Comparison of ENCODE assay signal across 20 mouse cellular contexts in genomic region chr17:87903213-87903612, GRCm38 (mm10). TPM values are rescaled to one million over a fixed set of nuclear protein-coding genes. Genes with fewer than 3 reads are reported as not detected.
DNase-seq lines count a peak whose midpoint lies in the region; ATAC-seq lines count a peak whose summit lies in the region.
"Had no signal": no experiment of that assay in that cellular context is flagged by ENCODE, and none has a peak within 500 bp of the region (broad histone marks: within the 10 kb centered on the region; RNA-seq: fewer than 3 reads in every experiment).

No protein-coding gene starts in this region.

- H3K4me1 ChIP-seq in forebrain, embryonic 10.5 days = peaks cover 24% of the 10 kb centered on the region
- H3K4me1 ChIP-seq in forebrain, embryonic 16.5 days (replicated peaks; ENCODE audit: control insufficient read depth, insufficient read depth, low read length) = peaks cover 3% of the 10 kb centered on the region
- peaks cover 25% of the 10 kb centered on the region for H3K4me1 ChIP-seq in midbrain, embryonic 10.5 days
- no peaks in the 10 kb centered on the region; the same call in 1 of the 2 replicates for H3K4me1 ChIP-seq in neural tube, embryonic 14.5 days (ENCODE audit: control insufficient read depth, insufficient read depth, low read length)

- H3K27me3 ChIP-seq in forebrain, embryonic 10.5 days (ENCODE audit: poor library complexity, severe bottlenecking) = no peaks in the 10 kb centered on the region
- H3K27me3 ChIP-seq in forebrain, embryonic 16.5 days (replicated peaks; ENCODE audit: control insufficient read depth, insufficient read depth, low read length) = no peaks in the 10 kb centered on the region
- no peaks in the 10 kb centered on the region for H3K27me3 ChIP-seq in midbrain, embryonic 10.5 days (ENCODE audit: low read depth, poor library complexity, severe bottlenecking)
- H3K27me3 ChIP-seq in neural tube, embryonic 14.5 days (ENCODE audit: control insufficient read depth, insufficient read depth, low read length) = no peaks in the 10 kb centered on the region

- 34% methylated on average over 6 of the region's 6 CpGs for WGBS in forebrain, embryonic 10.5 days
- 5% methylated on average over 6 of the region's 6 CpGs for WGBS in forebrain, embryonic 16.5 days
- WGBS in midbrain, embryonic 10.5 days = 22% methylated on average over 6 of the region's 6 CpGs
- WGBS in neural tube, embryonic 14.5 days = 19% methylated on average over 6 of the region's 6 CpGs

- no peak overlapping the region for H3K4me3 ChIP-seq in forebrain, embryonic 10.5 days
- no peak overlapping the region for H3K4me3 ChIP-seq in forebrain, embryonic 16.5 days (replicated peaks; ENCODE audit: low read length)
- no peak overlapping the region for H3K4me3 ChIP-seq in midbrain, embryonic 10.5 days
- no peak overlapping the region for H3K4me3 ChIP-seq in neural tube, embryonic 14.5 days (ENCODE audit: low read depth, low read length)

- no peak overlapping the region for H3K9ac ChIP-seq in forebrain, embryonic 16.5 days (replicated peaks; ENCODE audit: low read depth, low read length)
- no peak overlapping the region for H3K9ac ChIP-seq in neural tube, embryonic 14.5 days (replicated peaks; ENCODE audit: low read depth, low read length)

- no peaks in the 10 kb centered on the region for H3K9me3 ChIP-seq in forebrain, embryonic 10.5 days
- no peaks in the 10 kb centered on the region for H3K9me3 ChIP-seq in forebrain, embryonic 16.5 days (ENCODE audit: control insufficient read depth, low read length)
- no peaks in the 10 kb centered on the region for H3K9me3 ChIP-seq in midbrain, embryonic 10.5 days (replicated peaks)
- no peaks in the 10 kb centered on the region for H3K9me3 ChIP-seq in neural tube, embryonic 14.5 days (ENCODE audit: control insufficient read depth, low read length)

- H3K27ac ChIP-seq in forebrain, embryonic 10.5 days = 0 out of 2 replicates have a peak overlapping the region, but pooled peaks have one; percentile 26
- no peak overlapping the region for H3K27ac ChIP-seq in forebrain, embryonic 16.5 days (ENCODE audit: low read length)
- H3K27ac ChIP-seq in midbrain, embryonic 10.5 days (replicated peaks) = peak overlapping the region; percentile 70
- 0 out of 2 replicates have a peak overlapping the region, but pooled peaks have one; percentile 55 for H3K27ac ChIP-seq in neural tube, embryonic 14.5 days (ENCODE audit: low read depth, low read length)

- no peak for DNase-seq in forebrain, embryonic 10.5 days (ENCODE audit: extremely low spot score, low spot score)
- DNase-seq in retina, postnatal 1 day = peak; percentile 23
- no peak for DNase-seq in retina, embryonic 14.5 days (ENCODE audit: low spot score)
- DNase-seq in midbrain, embryonic 10.5 days (ENCODE audit: low spot score) = peak; percentile 32
- DNase-seq in layer of hippocampus, postnatal 10 days (ENCODE audit: low spot score in 2 of 2) = no peak
- DNase-seq in lung, postnatal 4 days = no peak
- DNase-seq: adrenal gland, postnatal 10 days; kidney, adult 2 months; kidney, postnatal 36 days; layer of hippocampus, postnatal 36 days; lung, adult 2 months had no signal

- no peak for ATAC-seq in forebrain, embryonic 16.5 days
- peak; percentile 56; the same call in 1 of the 2 replicates for ATAC-seq in neural tube, embryonic 14.5 days (ENCODE audit: low read depth)

- H3K36me3 ChIP-seq in forebrain, embryonic 10.5 days (replicated peaks) = no peaks in the 10 kb centered on the region
- no peaks in the 10 kb centered on the region for H3K36me3 ChIP-seq in forebrain, embryonic 16.5 days (ENCODE audit: control insufficient read depth, insufficient read depth)
- no peaks in the 10 kb centered on the region for H3K36me3 ChIP-seq in midbrain, embryonic 10.5 days
- no peaks in the 10 kb centered on the region for H3K36me3 ChIP-seq in neural tube, embryonic 14.5 days (ENCODE audit: control insufficient read depth, insufficient read depth, low read length)

- no peak overlapping the region for H3K4me2 ChIP-seq in forebrain, embryonic 16.5 days (ENCODE audit: low read length)
- no peak overlapping the region for H3K4me2 ChIP-seq in neural tube, embryonic 14.5 days (ENCODE audit: low read depth, low read length)

RNA-seq across cellular contexts. Expression of gene Rpl36-ps4, which starts 17.6 kb away (rescaled TPM):
- polyA plus RNA-seq in forebrain, embryonic 10.5 days (2016; fragmentation: Nextera tagmentation; extraction: Ambion mirVana) = not detected in 2 replicates
- not detected in 2 replicates for polyA plus RNA-seq in forebrain, embryonic 16.5 days (2015; fragmentation: Nextera tagmentation; extraction: Ambion mirVana)
- polyA plus RNA-seq in midbrain, embryonic 10.5 days (2016; fragmentation: Nextera tagmentation; extraction: Ambion mirVana) = not detected in 2 replicates
- not detected in 2 replicates for polyA plus RNA-seq in neural tube, embryonic 14.5 days (2014; fragmentation: Nextera tagmentation; extraction: Ambion mirVana)
- not detected for total RNA-seq in layer of hippocampus, postnatal 10 days (2021)
- total RNA-seq: adrenal gland, postnatal 10 days; ES-E14; gastrocnemius, adult 8-10 months; heart, adult 8-10 months; heart, postnatal 25 days; layer of hippocampus, postnatal 36 days; megakaryocyte, adult 5-6 weeks had no signal
- polyA plus RNA-seq: kidney, adult 2 months; limb, embryonic 14.5 days; lung, adult 2 months; testis, adult 2 months had no signal

Comparison
In these comparisons a context has a peak if more than half of its experiments do, and no peak if none do; other contexts are left out.
1. DNase-seq: peak in retina, postnatal 1 day (single experiment) and midbrain, embryonic 10.5 days (single experiment); none in forebrain, embryonic 10.5 days (single experiment), retina, embryonic 14.5 days (single experiment), layer of hippocampus, postnatal 10 days (0 of 2) and lung, postnatal 4 days (0 of 2).